Mouse (Mus musculus) layer of hippocampus, adult 18-20 months (tissue): ENCODE data around the gene Tnfrsf12a. TPM values are rescaled to one million over a fixed set of nuclear protein-coding genes. Genes with fewer than 3 reads are reported as not detected.

ENCODE experiments used
- DNase-seq, 2 experiments: peaks; one replicate each; pipeline ENCODE4 v3.0.0; 2022; ENCODE audit warnings: low spot score in 2 of 2
- total RNA-seq, 2 experiments: library from RNA; stranded (reverse); gene quantifications; 2 replicates each; pipeline ENCODE4 v1.2.3; 2021

The Tnfrsf12a gene
- total RNA-seq, 2 experiments from 2014 or later: 6.4 to 7.0 TPM

DNA sequence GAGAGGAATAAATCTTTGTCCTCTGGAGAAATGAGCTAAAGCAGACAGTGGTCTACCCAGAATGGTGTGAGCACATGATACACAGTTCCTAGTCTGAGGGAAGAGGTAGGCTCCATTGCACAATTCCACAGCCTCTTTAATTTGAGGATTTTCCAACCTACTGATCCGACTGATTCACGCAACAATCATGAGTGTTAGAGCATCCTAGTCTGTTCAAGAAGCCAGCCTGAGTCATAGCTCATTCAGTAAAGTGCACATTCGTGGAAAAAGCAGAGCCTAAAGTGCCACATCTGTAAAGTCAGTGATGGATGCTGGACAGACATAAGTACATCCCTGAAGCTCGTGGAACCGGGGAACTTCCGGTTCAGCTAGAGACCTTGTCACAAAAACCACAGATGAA lies 25.9 kb downstream of the Tnfrsf12a start:
- DNase-seq: no peak

DNA sequence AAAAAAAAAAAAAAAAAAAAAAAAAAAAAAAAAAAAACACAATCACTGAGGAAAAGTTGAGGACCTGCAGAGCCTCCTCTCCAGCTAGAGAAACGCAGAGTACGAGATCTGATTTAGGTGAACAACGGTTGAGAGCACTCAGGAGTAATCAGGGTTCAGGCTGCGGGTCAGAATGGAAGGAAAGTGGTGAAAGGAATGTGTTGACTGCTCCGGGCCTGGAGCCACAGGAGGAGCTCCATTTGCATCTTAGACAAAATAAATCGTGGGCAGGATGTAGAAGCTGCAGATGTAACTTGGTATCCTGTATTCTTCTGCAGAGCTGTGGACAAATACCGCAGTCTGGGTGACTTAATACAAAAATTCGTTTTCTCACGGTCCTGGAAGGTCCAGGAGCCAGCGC lies 31.4 kb downstream of the Tnfrsf12a start:
- no peak for DNase-seq

DNA sequence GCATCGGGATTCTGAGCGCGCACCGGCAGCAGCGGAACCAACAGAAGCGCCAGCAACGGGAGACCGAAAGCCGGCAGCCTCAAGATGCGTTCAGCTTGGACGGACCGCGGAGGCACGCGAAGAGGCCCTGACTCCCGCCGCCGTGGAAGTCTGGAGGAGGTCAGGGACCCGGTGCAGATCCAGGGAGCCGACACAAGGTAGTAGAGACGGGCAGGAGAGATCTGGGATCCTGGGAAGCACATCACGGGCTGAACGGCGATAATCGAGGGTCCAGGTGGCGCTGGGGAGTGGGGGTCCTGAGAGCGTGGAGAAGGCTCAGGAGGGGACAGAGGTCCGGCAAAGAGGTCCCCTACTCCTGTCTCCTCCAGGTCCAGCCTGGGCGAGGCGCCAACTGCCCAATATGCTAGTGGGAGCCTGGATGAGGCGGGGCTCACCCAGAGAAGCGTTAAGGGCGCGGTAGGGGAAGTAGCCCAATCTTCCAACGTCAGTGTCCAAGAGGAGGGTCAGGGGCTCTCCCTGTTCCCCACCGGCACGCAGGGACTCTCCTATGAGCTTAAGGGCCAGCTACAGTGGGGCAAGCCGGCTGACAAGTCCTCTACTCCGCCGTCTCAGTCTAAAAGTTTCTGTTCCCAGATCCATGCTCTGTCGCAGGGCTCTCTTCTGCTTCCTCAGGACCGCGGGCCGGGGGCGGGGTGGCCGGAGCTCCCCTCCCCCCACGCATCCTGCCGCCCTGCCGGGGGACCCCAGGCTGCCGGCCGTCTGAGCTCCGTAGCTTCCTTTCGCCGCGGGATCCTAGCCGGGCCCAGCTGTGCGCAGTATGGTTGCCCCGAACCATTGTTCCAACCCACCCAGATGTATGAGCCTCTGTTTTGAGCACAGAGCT lies 32.4 kb downstream of the Tnfrsf12a start, which contains the start of gene Mmp25:
Gene Mmp25, minus strand, starts transcription at position 665 of the 883 bp plus-strand sequence.
- DNase-seq: no peak

DNA sequence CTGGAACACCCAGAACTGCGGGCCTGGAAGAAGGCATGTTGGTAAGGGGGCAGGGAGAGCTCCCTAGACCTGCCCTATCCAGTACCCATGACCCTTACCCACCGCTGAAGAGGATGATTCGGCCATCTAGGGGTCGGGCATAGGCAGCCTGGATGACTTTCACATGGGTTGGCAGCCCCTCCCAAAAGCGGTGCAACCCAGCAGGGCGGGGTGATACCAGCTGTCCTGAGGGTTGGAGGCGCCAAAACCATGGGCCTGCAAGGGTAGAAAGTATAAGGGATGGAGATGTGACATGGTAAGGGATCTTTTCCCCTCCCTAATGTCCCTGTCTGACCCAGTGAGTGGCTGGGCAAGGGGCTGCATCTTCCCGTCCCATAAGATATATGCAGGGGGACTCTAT lies 46.0 kb downstream of the Tnfrsf12a start:
- no peak for DNase-seq

DNA sequence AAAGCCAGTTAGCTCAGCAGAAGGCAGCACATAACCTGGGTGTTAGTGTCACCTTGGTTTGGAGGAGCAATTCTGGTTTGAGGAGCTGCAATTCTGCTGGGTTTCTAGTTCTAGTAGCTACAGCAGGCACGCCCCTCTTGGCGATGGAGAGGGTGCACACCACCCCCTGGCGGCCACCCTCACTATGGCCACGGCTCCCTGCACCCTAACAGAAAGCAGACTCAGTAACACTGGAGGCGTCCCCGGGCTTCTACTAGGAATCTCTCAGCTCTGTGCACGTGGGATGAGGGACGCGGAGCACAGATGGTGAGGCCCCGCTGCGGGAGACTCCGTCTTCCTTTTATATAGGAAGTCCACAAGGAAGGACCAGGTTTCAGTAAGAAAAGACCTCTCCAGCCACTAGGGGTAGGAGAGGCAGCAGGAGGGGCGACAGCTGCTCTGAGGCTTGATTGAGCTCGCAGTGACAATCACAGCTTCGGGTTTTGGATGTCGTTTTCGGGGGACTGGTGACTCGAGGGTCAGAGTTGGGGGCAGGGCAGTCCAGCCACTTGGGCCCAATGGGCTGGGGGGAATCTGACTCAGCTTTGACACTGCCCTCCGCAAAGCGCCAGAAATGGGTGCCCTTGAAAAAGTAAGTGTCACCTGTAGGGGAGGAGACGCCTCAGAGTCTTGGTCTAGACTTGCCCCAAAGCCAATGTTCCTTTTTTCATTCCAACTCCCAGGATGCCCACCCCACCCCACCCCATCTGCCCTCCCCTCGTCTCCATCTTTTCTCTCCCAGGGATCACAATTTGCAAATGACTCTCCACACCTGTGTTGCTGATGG lies 46.9 kb downstream of the Tnfrsf12a start:
- peak; percentile 76 to 90 for DNase-seq

DNA sequence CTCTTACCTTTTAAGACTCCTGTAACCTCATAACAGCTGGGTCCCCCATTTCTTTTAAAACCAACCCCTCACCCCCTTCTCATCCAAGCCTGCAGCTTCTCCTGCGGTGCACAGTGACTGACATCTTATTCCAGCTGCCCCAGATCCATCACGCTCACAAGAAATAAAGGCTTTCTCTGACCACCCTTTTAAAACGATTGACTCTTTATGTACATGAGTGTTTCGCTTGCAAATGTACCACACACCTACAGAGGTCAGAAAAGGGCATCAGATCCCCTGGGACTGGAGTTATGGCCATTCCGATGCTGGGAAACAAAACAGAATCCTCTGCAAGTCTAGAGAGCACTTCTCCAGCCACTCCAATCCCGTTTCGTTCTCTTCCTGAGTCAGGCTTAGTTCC lies 49.5 kb downstream of the Tnfrsf12a start:
- no peak for DNase-seq

Other genes with a start within 250 kb of the Tnfrsf12a start
- not detected for gene Vmn2r117, start 197.8 kb downstream of the Tnfrsf12a start, total RNA-seq
- 1 to 10 TPM; 7.9 to 8.0 TPM for gene Zfp213, start 113.2 kb downstream of the Tnfrsf12a start, total RNA-seq
- gene Zfp13, start 78.0 kb downstream of the Tnfrsf12a start, total RNA-seq: 10 to 100 TPM; 28.0 to 29.6 TPM
- gene Zscan10, start 76.6 kb downstream of the Tnfrsf12a start, total RNA-seq: not detected
- under 1 TPM in 1 of 2 experiments, not detected in 1; 0.10 TPM for gene Mmp25, start 32.2 kb downstream of the Tnfrsf12a start, total RNA-seq
- gene Bicdl2, start 17.0 kb downstream of the Tnfrsf12a start, total RNA-seq: not detected
- 100 to 1,000 TPM; 117 to 122 TPM for gene Hcfc1r1, start 3.9 kb downstream of the Tnfrsf12a start, total RNA-seq
- 10 to 100 TPM in 1 of 2 experiments, 1 to 10 TPM in 1; 8.8 to 10.0 TPM for gene Thoc6, start 3.6 kb downstream of the Tnfrsf12a start, total RNA-seq
- gene Cldn6, start 1.8 kb upstream of the Tnfrsf12a start, total RNA-seq: not detected
- gene Cldn9, start 6.6 kb upstream of the Tnfrsf12a start, total RNA-seq: not detected
- gene 1520401A03Rik, start 45.3 kb upstream of the Tnfrsf12a start, total RNA-seq: under 1 TPM in 1 of 2 experiments, not detected in 1; 0.33 TPM
- gene Pkmyt1, start 48.9 kb upstream of the Tnfrsf12a start, total RNA-seq: 1 to 10 TPM; 3.4 to 3.8 TPM
- 10 to 100 TPM; 52.0 to 53.6 TPM for gene Paqr4, start 63.4 kb upstream of the Tnfrsf12a start, total RNA-seq
- under 1 TPM; 0.30 to 0.52 TPM for gene Kremen2, start 68.4 kb upstream of the Tnfrsf12a start, total RNA-seq
- gene Flywch1, start 94.1 kb upstream of the Tnfrsf12a start, total RNA-seq: 100 to 1,000 TPM; 390 to 405 TPM
- 1 to 10 TPM; 8.6 to 8.7 TPM for gene Flywch2, start 108.6 kb upstream of the Tnfrsf12a start, total RNA-seq
- 100 to 1,000 TPM; 509 to 565 TPM for gene Srrm2, start 113.1 kb upstream of the Tnfrsf12a start, total RNA-seq
- 100 to 1,000 TPM; 355 to 375 TPM for gene Elob, start 151.7 kb upstream of the Tnfrsf12a start, total RNA-seq
- under 1 TPM in 1 of 2 experiments, not detected in 1; 0.41 TPM for gene Prss33, start 158.6 kb upstream of the Tnfrsf12a start, total RNA-seq
- gene Prss32, start 166.4 kb upstream of the Tnfrsf12a start, total RNA-seq: not detected
- gene Prss41, start 166.7 kb upstream of the Tnfrsf12a start, total RNA-seq: 1 to 10 TPM in 1 of 2 experiments, under 1 TPM in 1; 0.89 to 2.4 TPM
- gene Prss21, start 190.6 kb upstream of the Tnfrsf12a start, total RNA-seq: not detected
- not detected for gene Dcpp1, start 203.4 kb upstream of the Tnfrsf12a start, total RNA-seq
- gene Dcpp2, start 203.4 kb upstream of the Tnfrsf12a start, total RNA-seq: not detected
- gene Dcpp3, start 240.0 kb upstream of the Tnfrsf12a start, total RNA-seq: not detected